Mouse (Mus musculus) E14TG2a.4 (cell line): ENCODE measurements around the gene Rundc3a.

ENCODE experiments used
- CTCF ChIP-seq: conservative IDR thresholded peaks from 2 replicates; pipeline ENCODE4 v1.5.1; 2014; ENCODE audit warnings: low read length
- NANOG ChIP-seq: IDR thresholded peaks from 2 replicates; pipeline ENCODE4 v1.6.1; 2014; ENCODE audit warnings: borderline replicate concordance, low read length, mixed read lengths
- POU5F1 ChIP-seq: IDR thresholded peaks from 2 replicates; pipeline ENCODE4 v1.6.1; 2014; ENCODE audit warnings: low read length, borderline replicate concordance

- TF ChIP-seq CTCF (no peak), POU5F1 (no peak), NANOG (no peak)
Measured at GRCm38 (mm10) chr11:102439093-102440082, 46.2 kb downstream of the Rundc3a start.
